ENCODE assay signal across 8 mouse cellular contexts in genomic region chr8:93662219-93662618, GRCm38 (mm10).
DNase-seq lines count a peak whose midpoint lies in the region; ATAC-seq and TF ChIP-seq lines count a peak whose summit lies in the region.

No protein-coding gene starts in this region.

- H3K27me3 ChIP-seq in forebrain, postnatal 0 days (ENCODE audit: insufficient read depth, low read length): no peaks in the 10 kb centered on the region
- H3K27me3 ChIP-seq in limb, embryonic 10.5 days (ENCODE audit: low read depth, poor library complexity, severe bottlenecking): no peaks in the 10 kb centered on the region
- H3K27me3 ChIP-seq in neural tube, embryonic 14.5 days (ENCODE audit: control insufficient read depth, insufficient read depth, low read length): no peaks in the 10 kb centered on the region

- H3K9ac ChIP-seq in forebrain, postnatal 0 days: 0 out of 2 replicates have a peak overlapping the region, but pooled peaks have one; percentile 22
- no peak overlapping the region for H3K9ac ChIP-seq in neural tube, embryonic 14.5 days (replicated peaks; ENCODE audit: low read depth, low read length)

- H3K9me3 ChIP-seq in forebrain, postnatal 0 days (ENCODE audit: low read length): no peaks in the 10 kb centered on the region
- no peaks in the 10 kb centered on the region for H3K9me3 ChIP-seq in limb, embryonic 10.5 days (replicated peaks)
- H3K9me3 ChIP-seq in neural tube, embryonic 14.5 days (ENCODE audit: control insufficient read depth, low read length): no peaks in the 10 kb centered on the region

- TF ChIP-seq CTCF in left cerebral cortex, adult 2 months (IDR thresholded peaks at IDR 0.05): no peak
- TF ChIP-seq CTCF in forebrain, postnatal 0 days (IDR thresholded peaks at IDR 0.05; ENCODE audit: low read depth): no peak

- H3K27ac ChIP-seq in left cerebral cortex, adult 2 months: peak overlapping the region; percentile 47; the same call in 1 of the 2 replicates
- H3K27ac ChIP-seq in forebrain, postnatal 0 days (ENCODE audit: low read depth, low read length): no peak overlapping the region
- H3K27ac ChIP-seq in limb, embryonic 10.5 days: no peak overlapping the region
- no peak overlapping the region for H3K27ac ChIP-seq in neural tube, embryonic 14.5 days (ENCODE audit: low read depth, low read length)

- DNase-seq in left cerebral cortex, adult 2 months (ENCODE audit: extremely low spot score in 1 of 2, low spot score in 2 of 2): no peak
- no peak for DNase-seq in left cerebral cortex, adult 11 months (ENCODE audit: low spot score)
- DNase-seq in forebrain, postnatal 0 days: no peak
- DNase-seq in limb, embryonic 10.5 days (ENCODE audit: low spot score): no peak
- DNase-seq in adrenal gland, adult 8-10 months: no peak
- no peak for DNase-seq in ovary, postnatal 10 days (ENCODE audit: low spot score)
- no peak for DNase-seq in thymus, postnatal 10 days (ENCODE audit: low spot score in 2 of 2)

- intact Hi-C loops in left cerebral cortex, adult 2 months (cut with DNase I): loop anchor here (5.0 kb wide), 1 partner anchor 65 kb away; no protein-coding TSS in a partner anchor

- peak; percentile 46 for ATAC-seq in forebrain, postnatal 0 days
- 0 out of 2 replicates have a peak, but pooled peaks have one; percentile 14 for ATAC-seq in neural tube, embryonic 14.5 days (ENCODE audit: low read depth)

- 73% methylated on average over 5 of the region's 5 CpGs for WGBS in forebrain, postnatal 0 days
- WGBS in limb, embryonic 10.5 days: 77% methylated on average over 5 of the region's 5 CpGs
- WGBS in neural tube, embryonic 14.5 days: 75% methylated on average over 5 of the region's 5 CpGs

- no peaks in the 10 kb centered on the region for H3K36me3 ChIP-seq in forebrain, postnatal 0 days (ENCODE audit: insufficient read depth)
- no peaks in the 10 kb centered on the region for H3K36me3 ChIP-seq in limb, embryonic 10.5 days
- no peaks in the 10 kb centered on the region for H3K36me3 ChIP-seq in neural tube, embryonic 14.5 days (ENCODE audit: control insufficient read depth, insufficient read depth, low read length)

- H3K4me1 ChIP-seq in forebrain, postnatal 0 days (ENCODE audit: insufficient read depth): no peaks in the 10 kb centered on the region
- H3K4me1 ChIP-seq in limb, embryonic 10.5 days: peaks cover 9% of the 10 kb centered on the region; the same call in 1 of the 2 replicates
- H3K4me1 ChIP-seq in neural tube, embryonic 14.5 days (ENCODE audit: control insufficient read depth, insufficient read depth, low read length): no peaks in the 10 kb centered on the region

- peak overlapping the region; percentile 56 for H3K4me2 ChIP-seq in forebrain, postnatal 0 days (ENCODE audit: low read depth)
- H3K4me2 ChIP-seq in neural tube, embryonic 14.5 days (ENCODE audit: low read depth, low read length): peak overlapping the region; percentile 42

- peak overlapping the region; percentile 42 for H3K4me3 ChIP-seq in left cerebral cortex, adult 2 months
- peak overlapping the region; percentile 31 for H3K4me3 ChIP-seq in forebrain, postnatal 0 days (ENCODE audit: low read depth, low read length)
- H3K4me3 ChIP-seq in limb, embryonic 10.5 days: peak overlapping the region; percentile 39
- H3K4me3 ChIP-seq in neural tube, embryonic 14.5 days (ENCODE audit: low read depth, low read length): peak overlapping the region; percentile 20; the same call in 1 of the 2 replicates
